Mouse (Mus musculus) mouse trophoblast stem cell (cell line): Measurements from ENCODE around the gene Polr3e.
"Not testable (repeated sequence)": the region's sequence is repeated elsewhere in the genome, so short reads cannot be mapped to it uniquely, and the experiment has no call there.

Source experiments
- in situ Hi-C, 2 experiments: fragments of 300-500 bp; cut with MseI, MboI; formaldehyde crosslinking; loops; 2 replicates in 1 of 2; 3 replicates in 1 of 2; pipeline ENCODE4 v1.15.1; 2025

Gene Polr3e

GRCm38 (mm10) chr7:120970112-120970511 is 52.6 kb downstream of the Polr3e start:
- in situ Hi-C loops, result no loop called here

GRCm38 (mm10) chr7:120972471-120972870 is 54.9 kb downstream of the Polr3e start:
- in situ Hi-C loops, result not testable (repeated sequence)

GRCm38 (mm10) chr7:120974001-120974400 is 56.5 kb downstream of the Polr3e start:
- in situ Hi-C loops, result no loop called here

GRCm38 (mm10) chr7:120977063-120977462 is 59.5 kb downstream of the Polr3e start:
- in situ Hi-C loops, result no loop called here

GRCm38 (mm10) chr7:120980041-120980440 is 62.5 kb downstream of the Polr3e start:
- in situ Hi-C loops, result no loop called here

GRCm38 (mm10) chr7:120980931-120981924 is 63.7 kb downstream of the Polr3e start:
- in situ Hi-C loops, result no loop called here

- in situ Hi-C loops, result no loop called here
These were observed 64.8 kb downstream of the Polr3e start, which contains the start of the genes Cdr2 and Mfsd13b for GRCm38 (mm10) chr7:120982200-120982841. Gene Cdr2 (minus strand): TSS chr7:120982312. Gene Mfsd13b (plus strand): TSS chr7:120982509.

GRCm38 (mm10) chr7:120982968-120983367 is 65.4 kb downstream of the Polr3e start:
- in situ Hi-C loops, result no loop called here

- in situ Hi-C loops, result no loop called here
These were observed 73.6 kb downstream of the Polr3e start for GRCm38 (mm10) chr7:120991191-120991590.
